Mouse (Mus musculus): ENCODE data around the gene Zbtb22. TPM values are rescaled to one million over a fixed set of nuclear protein-coding genes. Genes with fewer than 3 reads are reported as not detected.

Gene Zbtb22
- total RNA-seq, 2 experiments from 2014 or later, result 29.7 to 35.2 TPM

GRCm38 (mm10) chr17:33918293-33919203 lies 2.8 kb downstream of the Zbtb22 start:
- peak in 1 of 2 experiments; percentile 7 for DNase-seq (ENCODE audit: low spot score in 2 of 2)
- intact Hi-C loops (cut with DNase I), result no loop called here

GRCm38 (mm10) chr17:33919351-33920281 lies 3.9 kb downstream of the Zbtb22 start:
- intact Hi-C loops (cut with DNase I), result no loop called here
- DNase-seq (ENCODE audit: low spot score in 2 of 2), result peak in 1 of 2 experiments; percentile 46

DNA sequence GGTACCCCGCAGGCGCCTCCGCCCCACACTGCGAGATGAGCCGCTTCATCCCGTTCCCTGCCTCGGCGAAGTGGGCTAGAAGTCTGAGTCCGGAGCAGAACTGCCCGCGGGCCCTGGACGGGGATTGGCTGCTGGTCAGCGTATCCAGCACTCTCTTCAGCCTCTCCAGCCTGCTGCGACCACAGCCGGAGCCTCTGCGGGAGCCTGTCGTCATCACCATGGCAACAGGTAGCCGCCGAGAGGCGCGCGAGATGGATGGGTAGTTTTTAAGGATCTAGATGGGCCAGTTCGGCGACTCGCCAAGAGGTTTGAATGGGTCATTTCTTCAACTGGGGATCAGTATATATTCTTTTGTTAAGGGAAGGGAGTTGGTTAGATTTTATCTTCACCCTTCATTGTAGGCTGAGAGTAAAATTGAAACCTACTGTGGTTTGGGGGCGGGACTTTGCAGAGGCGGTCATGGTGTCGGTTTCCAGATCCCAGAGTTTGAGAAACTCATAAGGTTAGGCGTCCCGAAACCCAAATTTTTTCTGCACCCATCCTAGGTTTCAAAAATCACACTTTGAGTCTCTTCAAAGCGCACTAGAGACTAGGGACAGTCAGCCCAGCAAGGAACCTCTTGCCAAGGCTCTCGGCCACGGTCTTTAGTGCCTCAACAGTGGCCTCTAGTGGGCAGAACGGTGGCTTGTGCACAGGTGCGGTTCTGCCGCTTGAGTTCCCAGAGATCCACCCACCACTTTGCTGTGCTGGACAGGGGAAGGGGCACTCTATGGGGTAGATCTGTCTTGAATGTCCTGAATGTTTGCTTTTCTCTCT lies 4.8 kb downstream of the Zbtb22 start:
- DNase-seq (ENCODE audit: low spot score in 2 of 2), result peak; percentile 80 to 83
- intact Hi-C loops (cut with DNase I), result no loop called here

- no peak for DNase-seq (ENCODE audit: low spot score in 2 of 2)
- intact Hi-C loops (cut with DNase I), result no loop called here
Measured at GRCm38 (mm10) chr17:33921361-33921760, 5.7 kb downstream of the Zbtb22 start.

DNA sequence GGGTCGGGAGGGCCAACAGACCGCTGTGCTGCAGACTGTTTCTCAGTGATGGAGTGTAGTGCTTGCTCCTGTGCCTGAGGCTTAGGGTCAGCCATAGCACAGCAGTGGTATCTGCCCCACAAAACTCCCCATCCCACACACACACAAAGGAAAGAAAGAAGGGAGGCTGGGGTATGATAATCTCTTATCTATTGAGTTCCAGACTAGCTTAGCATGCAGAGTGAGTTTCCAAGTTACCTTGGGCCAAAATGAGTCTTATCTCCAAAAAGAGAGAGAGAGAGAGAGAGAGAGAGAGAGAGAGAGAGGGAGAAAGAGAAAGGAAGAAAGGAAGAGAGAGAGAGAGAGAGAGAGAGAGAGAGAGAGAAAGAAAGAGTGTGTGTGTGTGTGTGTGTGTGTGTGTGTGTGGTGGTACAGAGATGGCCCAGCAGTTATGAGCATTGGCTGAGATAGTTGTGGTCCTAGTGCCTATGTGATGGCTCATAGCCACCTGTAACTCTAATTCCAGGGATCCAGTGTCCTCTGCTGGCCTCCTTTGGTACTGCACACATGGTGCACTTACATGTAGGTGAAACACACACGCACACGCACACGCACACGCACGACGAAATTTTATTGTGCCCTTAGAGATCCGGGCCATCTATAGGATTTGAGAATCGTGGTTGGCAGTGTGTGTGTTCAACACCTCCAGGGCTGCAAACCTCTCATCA lies 9.0 kb downstream of the Zbtb22 start:
- DNase-seq (ENCODE audit: low spot score in 2 of 2), result peak in 1 of 2 experiments; percentile 78
- intact Hi-C loops (cut with DNase I), result no loop called here

DNA sequence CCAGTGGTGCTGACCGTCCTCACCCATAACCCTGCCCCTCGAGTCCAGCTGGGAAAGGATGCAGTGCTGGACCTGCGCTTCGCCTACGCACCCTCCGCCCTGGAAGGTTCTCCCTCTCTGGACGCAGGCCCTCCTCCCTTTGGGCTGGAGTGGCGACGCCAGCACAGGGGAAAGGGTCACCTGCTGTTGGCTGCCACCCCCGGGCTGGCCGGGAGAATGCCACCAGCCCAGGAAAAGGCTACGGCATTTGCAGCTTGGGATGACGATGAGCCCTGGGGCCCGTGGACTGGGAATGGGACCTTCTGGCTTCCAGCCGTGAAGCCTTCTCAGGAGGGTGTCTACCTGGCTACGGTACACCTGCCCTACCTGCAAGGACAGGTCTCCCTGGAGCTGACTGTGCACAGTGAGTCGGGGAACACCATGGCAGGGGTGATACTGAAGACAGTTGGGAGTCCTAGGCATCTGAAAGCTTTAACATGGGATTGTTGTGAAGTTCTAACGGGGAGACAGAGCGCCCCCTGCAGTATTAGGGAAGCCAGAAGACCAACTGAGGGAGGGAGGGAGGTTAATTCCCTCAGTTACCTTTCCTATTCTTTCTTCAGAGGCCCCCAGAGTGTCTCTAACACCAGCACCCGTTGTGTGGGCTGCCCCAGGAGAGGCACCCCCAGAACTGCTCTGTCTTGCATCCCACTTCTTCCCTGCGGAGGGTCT lies 9.9 kb downstream of the Zbtb22 start:
- no peak for DNase-seq (ENCODE audit: low spot score in 2 of 2)
- intact Hi-C loops (cut with DNase I), result no loop called here

DNA sequence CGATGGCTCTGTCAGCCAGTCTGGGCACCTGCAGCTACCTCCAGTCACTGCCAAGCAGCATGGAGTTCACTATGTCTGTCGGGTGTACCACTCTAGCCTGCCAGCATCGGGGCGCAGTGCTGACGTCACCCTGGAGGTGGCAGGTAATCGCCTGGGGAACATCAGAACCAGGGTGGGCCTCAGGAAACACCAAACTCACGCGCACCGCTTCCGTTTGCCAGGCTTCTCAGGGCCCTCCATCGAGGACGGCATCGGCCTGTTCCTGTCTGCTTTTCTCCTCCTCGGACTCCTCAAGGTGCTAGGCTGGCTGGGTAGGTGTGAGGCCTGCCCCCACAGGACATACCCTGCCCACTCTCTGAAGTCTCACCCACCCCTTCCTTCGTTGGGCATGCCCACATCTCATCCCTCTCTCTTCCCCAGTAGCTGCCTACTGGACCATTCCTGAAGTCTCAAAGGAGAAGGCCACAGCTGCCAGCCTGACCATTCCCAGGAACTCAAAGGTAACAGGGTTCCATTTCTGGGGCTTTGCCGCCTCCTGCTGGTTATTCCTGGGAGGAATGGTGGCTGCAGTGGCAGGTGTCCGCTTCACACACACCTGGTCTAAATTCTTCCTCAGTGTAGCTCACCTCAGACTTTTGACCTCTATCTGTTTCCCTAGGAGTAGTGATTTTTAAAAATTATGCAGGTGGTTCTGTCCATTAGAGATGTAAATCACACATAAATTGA lies 10.7 kb downstream of the Zbtb22 start:
- intact Hi-C loops (cut with DNase I), result no loop called here
- DNase-seq (ENCODE audit: low spot score in 2 of 2), result no peak

DNA sequence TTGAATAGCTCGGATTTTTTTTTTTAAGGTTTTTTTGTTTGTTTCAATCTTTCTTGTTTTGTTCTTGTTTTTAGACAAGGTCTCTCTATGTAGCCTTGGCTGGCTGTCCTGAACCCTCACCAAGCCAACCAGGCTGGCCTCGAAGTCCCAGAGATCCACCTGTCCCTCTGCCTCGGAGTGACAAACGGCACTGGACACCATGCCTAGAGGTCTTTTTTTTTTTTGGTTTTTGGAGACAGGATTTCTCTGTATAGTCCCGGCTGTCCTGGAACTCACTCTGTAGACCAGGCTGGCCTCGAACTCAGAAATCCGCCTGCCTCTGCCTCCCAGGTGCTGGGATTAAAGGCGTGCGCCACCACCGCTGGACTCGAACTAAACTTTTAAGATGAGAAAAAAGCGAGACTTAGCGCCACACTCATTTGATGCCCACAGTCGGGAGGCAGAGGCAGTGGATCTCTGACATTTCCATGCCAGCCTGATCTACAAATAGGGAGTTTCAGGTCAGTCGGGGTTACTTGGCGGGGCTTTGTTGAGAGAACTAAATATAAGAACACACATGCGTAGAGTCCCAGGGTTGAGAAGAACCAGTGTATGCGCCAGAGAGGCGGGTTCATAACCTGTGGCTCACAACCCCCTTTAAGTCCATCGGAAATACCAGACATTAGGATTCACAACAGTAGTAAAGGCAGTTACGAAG lies 12.7 kb downstream of the Zbtb22 start:
- intact Hi-C loops (cut with DNase I), result no loop called here
- no peak for DNase-seq (ENCODE audit: low spot score in 2 of 2)

DNA sequence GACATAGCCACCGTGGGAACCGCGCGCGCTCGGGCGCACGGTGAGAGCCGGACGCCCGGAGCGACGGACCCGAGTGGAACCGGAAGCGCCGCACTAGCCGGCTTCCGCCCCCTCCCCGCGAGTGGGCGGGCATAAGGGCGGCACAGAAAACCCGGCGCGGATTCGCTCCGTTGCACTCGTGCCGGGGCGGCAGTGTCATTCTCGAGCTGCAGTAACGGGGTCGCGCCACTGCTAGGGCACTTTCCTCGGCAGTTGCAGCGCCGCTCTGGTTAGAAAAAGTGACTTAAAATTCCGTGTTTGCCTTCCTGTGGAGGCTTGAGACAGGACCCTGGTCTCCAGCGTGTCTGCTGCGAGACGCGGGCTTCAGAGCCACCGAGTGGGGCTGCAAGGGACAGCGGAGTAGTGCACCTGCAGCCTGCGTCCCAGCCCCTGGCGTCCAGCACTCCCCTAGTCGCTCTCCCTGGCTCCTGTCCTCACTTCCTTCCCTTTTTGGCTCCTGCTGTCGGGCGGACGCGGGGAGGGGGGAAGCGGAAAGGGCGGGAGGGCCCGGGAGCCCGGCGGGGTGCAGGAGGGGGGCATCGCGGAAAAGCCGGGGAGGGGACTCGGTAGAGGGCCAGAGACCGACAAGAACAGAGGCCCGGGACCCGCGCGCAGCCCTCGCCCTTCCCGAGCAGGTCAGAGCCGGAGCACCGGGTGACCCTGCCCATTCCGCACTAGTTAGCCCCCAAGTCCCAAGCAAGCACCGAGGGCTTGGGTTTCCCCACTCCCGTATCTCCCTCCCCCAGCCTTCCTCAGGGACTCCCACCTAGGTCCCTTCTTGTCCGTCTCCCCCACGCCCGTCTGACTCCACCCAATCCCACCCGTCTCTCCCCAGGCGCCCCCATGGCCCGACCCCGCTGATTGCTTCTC lies 13.9 kb downstream of the Zbtb22 start, which contains the start of gene Rgl2:
Rgl2 (plus strand) TSS at position 173 of the 909 bp plus-strand sequence.
- intact Hi-C loops (cut with DNase I), result no loop called here

DNA sequence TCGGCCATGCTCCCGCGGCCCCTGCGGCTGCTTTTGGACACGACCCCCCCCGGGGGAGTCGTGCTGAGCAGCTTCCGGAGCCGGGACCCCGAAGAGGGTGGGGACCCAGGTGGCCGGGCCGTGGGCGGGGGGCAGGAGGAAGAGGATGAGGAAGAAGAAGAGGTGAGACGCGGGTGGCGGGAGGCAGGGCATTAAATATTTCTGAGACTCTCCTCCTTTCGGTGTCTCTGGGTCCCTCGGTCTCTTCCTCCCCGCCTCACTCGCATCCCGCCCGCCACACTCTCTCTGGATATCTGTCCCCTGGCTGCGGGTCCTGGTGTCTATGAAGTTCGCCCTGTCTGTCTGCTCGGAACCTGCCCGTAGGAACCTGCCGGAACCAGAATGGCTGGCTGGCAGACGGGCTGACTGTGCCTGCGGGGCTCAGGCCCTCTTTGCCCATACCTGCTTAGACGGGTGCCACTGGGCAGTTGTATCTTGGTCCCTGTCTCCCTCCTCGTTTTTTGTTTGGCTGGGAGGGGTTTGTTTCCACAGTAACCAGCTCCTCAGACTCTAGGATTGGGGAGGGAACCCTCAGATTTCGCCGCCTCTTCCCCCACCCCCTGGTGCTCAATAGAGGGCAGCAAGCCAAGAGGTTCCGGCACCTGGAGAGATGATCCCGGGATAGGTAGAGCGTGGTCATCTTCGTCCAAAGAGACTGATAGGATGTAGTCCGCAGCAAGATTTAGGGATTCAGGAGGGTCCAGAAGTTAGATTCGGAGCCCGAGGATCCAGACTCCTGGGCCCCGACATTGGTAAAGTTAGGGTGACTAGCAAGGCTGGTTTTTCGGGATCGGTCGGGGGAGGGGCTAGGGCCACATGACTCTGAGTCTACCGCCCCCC lies 14.8 kb downstream of the Zbtb22 start:
- intact Hi-C loops (cut with DNase I), result no loop called here

More for the DNA sequence above, 13.9 kb downstream of the Zbtb22 start, which contains the start of gene Rgl2:
- peak; percentile 95 to 96 for DNase-seq (ENCODE audit: low spot score in 2 of 2)

DNA sequence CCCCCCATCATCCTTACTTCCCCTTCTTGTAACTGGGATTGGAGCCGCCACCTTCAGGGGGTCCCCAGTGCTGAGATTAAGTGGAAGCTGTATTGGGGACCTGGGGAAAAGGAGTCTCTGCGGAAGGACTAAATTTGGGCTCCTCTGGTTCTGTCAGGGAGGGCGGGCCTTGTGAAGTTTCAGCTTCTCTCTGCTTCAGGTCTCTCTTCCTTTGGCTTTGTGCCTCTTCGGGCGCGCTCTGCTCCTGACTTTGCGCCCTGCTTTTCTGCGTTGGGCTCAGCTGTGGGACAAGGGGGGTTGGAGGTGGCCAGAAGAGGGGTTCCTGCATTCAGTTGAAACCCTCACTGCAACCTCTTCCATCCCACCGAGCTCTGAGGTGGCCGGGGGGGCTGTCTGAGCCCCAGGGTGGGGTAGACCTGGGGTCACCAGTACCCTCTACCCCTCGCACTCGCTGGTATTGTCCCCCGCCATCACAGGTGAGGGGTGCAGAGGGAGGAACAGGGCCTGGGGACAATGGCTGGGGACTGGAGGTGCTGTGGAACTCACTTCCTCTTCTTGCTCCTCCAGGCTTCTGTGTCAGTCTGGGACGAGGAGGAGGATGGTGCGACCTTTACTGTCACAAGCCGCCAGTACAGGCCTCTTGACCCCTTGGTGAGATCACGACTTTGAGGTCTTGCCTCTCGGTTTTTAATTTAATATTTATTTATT lies 15.6 kb downstream of the Zbtb22 start:
- intact Hi-C loops (cut with DNase I), result no loop called here
- no peak for DNase-seq (ENCODE audit: low spot score in 2 of 2)

More for the DNA sequence above, 14.8 kb downstream of the Zbtb22 start:
- DNase-seq (ENCODE audit: low spot score in 2 of 2), result peak; percentile 54 to 65

GRCm38 (mm10) chr17:33931947-33932346 lies 16.2 kb downstream of the Zbtb22 start:
- intact Hi-C loops (cut with DNase I), result no loop called here
- DNase-seq (ENCODE audit: low spot score in 2 of 2), result no peak

DNA sequence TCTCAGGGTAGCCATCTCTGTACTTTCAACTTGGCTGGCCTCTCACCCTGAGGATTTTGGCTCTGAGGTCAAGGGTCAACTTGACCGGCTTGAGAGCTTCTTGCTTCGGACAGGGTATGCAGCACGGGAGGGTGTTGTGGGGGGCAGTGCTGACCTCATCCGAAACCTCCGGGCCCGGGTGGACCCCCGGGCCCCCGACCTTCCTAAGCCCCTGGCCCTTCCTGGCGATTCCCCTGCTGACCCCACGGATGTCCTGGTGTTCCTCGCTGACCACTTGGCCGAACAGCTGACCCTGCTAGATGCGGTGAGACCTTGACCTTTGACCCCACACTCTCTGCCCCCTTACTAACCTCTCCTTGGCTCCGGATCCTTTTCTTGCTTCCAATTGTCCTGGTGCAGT lies 16.7 kb downstream of the Zbtb22 start:
- intact Hi-C loops (cut with DNase I), result no loop called here
- DNase-seq (ENCODE audit: low spot score in 2 of 2), result no peak

- DNase-seq (ENCODE audit: low spot score in 2 of 2), result no peak
- intact Hi-C loops (cut with DNase I), result no loop called here
Measured at GRCm38 (mm10) chr17:33932970-33933369, 17.3 kb downstream of the Zbtb22 start.

Measured in left cerebral cortex, postnatal 14 days (tissue).